Mouse (Mus musculus): ENCODE results near the gene Bod1l. TPM values are rescaled to one million over a fixed set of nuclear protein-coding genes. Genes with fewer than 3 reads are reported as not detected.

Gene Bod1l
- total and polyA plus RNA-seq, 3 experiments, result 20.7 to 472 (median 23.8) TPM

DNA sequence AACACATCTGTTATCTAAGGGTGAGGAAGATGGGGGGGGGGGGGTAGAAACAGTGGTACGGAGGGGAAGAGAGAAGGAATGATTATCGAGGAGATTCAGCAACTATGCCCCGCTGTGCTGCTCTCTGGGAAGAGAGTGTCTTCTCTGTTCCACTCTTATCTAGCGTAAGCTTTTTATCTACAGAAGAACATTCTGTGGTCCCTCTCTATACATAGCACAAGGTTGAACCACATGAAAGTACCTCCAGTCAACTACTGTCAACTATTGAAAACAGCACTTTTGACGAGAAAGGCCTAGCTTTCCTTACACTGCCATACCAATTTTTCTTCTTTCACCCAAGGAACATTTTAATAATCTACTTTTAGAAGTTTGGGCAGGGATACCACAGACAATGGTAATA lies 2.4 kb downstream of the Bod1l start:
- Histone ChIP-seq H3K27me3 (ENCODE audit: control insufficient read depth in 1 of 2, insufficient read depth in 2 of 2, low read length in 2 of 2) (no peaks in the 10 kb centered on the region), H3K9ac (ENCODE audit: control insufficient read depth, low read depth, low read length, poor library complexity, severe bottlenecking) (no peak overlapping the region; the same call in 1 of the 2 replicates), H3K4me3 (ENCODE audit: control insufficient read depth in 1 of 2, insufficient read depth in 1 of 2, low read depth in 2 of 2, low read length in 2 of 2) (peak overlapping the region in 1 of 2 experiments; percentile 86; a peak in 1 of 4 replicates), H3K36me3 (ENCODE audit: control insufficient read depth in 1 of 2, insufficient read depth in 2 of 2, low read length in 2 of 2) (peaks cover 2 to 21% of the 10 kb centered on the region in 2 experiments), H3K9me3 (replicated peaks; ENCODE audit: insufficient read depth, low read length) (no peaks in the 10 kb centered on the region), H3K79me2 (ENCODE audit: control insufficient read depth, insufficient read depth, low read length, poor library complexity) (peaks cover 27% of the 10 kb centered on the region), H3K4me1 (ENCODE audit: control insufficient read depth in 1 of 2, insufficient read depth in 2 of 2, low read length in 2 of 2) (peaks cover 8 to 14% of the 10 kb centered on the region in 2 experiments), H3K27ac (ENCODE audit: control insufficient read depth, low read depth, low read length) (peak overlapping the region; percentile 24; the same call in 1 of the 2 replicates)
- peak; percentile 72 for DNase-seq (ENCODE audit: low read depth, low spot score)
- TF ChIP-seq MAX (IDR thresholded peaks at IDR 0.05; ENCODE audit: low read length), result peak; percentile 39; the same call in 1 of the 2 replicates
- TF ChIP-seq POLR2AphosphoS2 (IDR thresholded peaks at IDR 0.05; ENCODE audit: low read length), result no peak
- no peak for TF ChIP-seq JUND (IDR thresholded peaks at IDR 0.05; ENCODE audit: low read depth, low read length)
- peak; percentile 78 for TF ChIP-seq SIN3A (IDR thresholded peaks at IDR 0.05; ENCODE audit: low read length)
- TF ChIP-seq POLR2A (IDR thresholded peaks at IDR 0.05; ENCODE audit: control insufficient read depth in 1 of 2, insufficient read depth in 1 of 2, low read depth in 1 of 2, low read length in 2 of 2, poor library complexity in 1 of 2), result no peak
- no peak for TF ChIP-seq ZKSCAN1 (IDR thresholded peaks at IDR 0.05; ENCODE audit: low read depth, low read length)
- TF ChIP-seq MYB (IDR thresholded peaks at IDR 0.05; ENCODE audit: low read depth, low read length), result no peak
- TF ChIP-seq ZNF384 (IDR thresholded peaks at IDR 0.05; ENCODE audit: low read depth, low read length), result no peak
- TF ChIP-seq POLR2AphosphoS5 (IDR thresholded peaks at IDR 0.05; ENCODE audit: borderline replicate concordance, low read depth, low read length), result no peak
- TF ChIP-seq MAZ (IDR thresholded peaks at IDR 0.05; ENCODE audit: low read depth, low read length), result no peak
- no peak for TF ChIP-seq KAT2A (conservative IDR thresholded peaks at IDR 0.05; ENCODE audit: low read depth, low read length)
- TF ChIP-seq TBP (IDR thresholded peaks at IDR 0.05; ENCODE audit: low read depth, low read length), result 0 out of 2 replicates have a peak, but pooled peaks have one; percentile 43
- TF ChIP-seq CHD1 (IDR thresholded peaks at IDR 0.05; ENCODE audit: low read depth, low read length), result no peak
- TF ChIP-seq GABPA (IDR thresholded peaks at IDR 0.05; ENCODE audit: low read depth, low read length), result no peak
- no peak for TF ChIP-seq ZMIZ1 (IDR thresholded peaks at IDR 0.05; ENCODE audit: low read depth, low read length)
- TF ChIP-seq CTCF (IDR thresholded peaks at IDR 0.05 in 2 of 3, conservative IDR thresholded peaks at IDR 0.05 in 1 of 3; ENCODE audit: control insufficient read depth in 1 of 3, insufficient read depth in 1 of 3, low read depth in 2 of 3, low read length in 3 of 3, poor library complexity in 1 of 3, severe bottlenecking in 1 of 3), result no peak
- TF ChIP-seq NRF1 (IDR thresholded peaks at IDR 0.05; ENCODE audit: insufficient read depth, low read depth, low read length, poor library complexity, severe bottlenecking), result no peak
- TF ChIP-seq MXI1 (IDR thresholded peaks at IDR 0.05; ENCODE audit: low read depth, low read length), result peak; percentile 76
- no peak for TF ChIP-seq USF2 (IDR thresholded peaks at IDR 0.05; ENCODE audit: borderline replicate concordance in 1 of 2, insufficient read depth in 1 of 2, low read depth in 1 of 2, low read length in 2 of 2)
- no peak for TF ChIP-seq UBTF (IDR thresholded peaks at IDR 0.05; ENCODE audit: borderline replicate concordance, insufficient read depth, low read depth, low read length)
- no peak for TF ChIP-seq ZC3H11A (IDR thresholded peaks at IDR 0.05; ENCODE audit: low read depth, low read length)
- peak; percentile 81; the same call in 1 of the 2 replicates for TF ChIP-seq ETS1 (IDR thresholded peaks at IDR 0.05; ENCODE audit: low read depth, low read length)
- TF ChIP-seq BHLHE40 (IDR thresholded peaks at IDR 0.05; ENCODE audit: borderline replicate concordance, low read depth, low read length), result no peak
- no peak for TF ChIP-seq NELFE (IDR thresholded peaks at IDR 0.05; ENCODE audit: low read depth, low read length)
- TF ChIP-seq E2F4 (IDR thresholded peaks at IDR 0.05; ENCODE audit: borderline replicate concordance, low read depth, low read length), result no peak
- peak; percentile 71 for TF ChIP-seq MEF2A (IDR thresholded peaks at IDR 0.05; ENCODE audit: extremely low read depth, insufficient replicate concordance, low read depth, low read length, poor library complexity, severe bottlenecking)
- TF ChIP-seq MYC (IDR thresholded peaks at IDR 0.05; ENCODE audit: low read depth, low read length), result peak; percentile 77; the same call in 1 of the 2 replicates
- no peak for TF ChIP-seq CHD2 (IDR thresholded peaks at IDR 0.05; ENCODE audit: low read length)
- peak; percentile 98 for TF ChIP-seq GATA1 (IDR thresholded peaks at IDR 0.05; ENCODE audit: low read depth, low read length)
- TF ChIP-seq RAD21 (IDR thresholded peaks at IDR 0.05; ENCODE audit: low read depth, low read length), result no peak
- no peak; the same call in 1 of the 2 replicates for TF ChIP-seq MAFK (IDR thresholded peaks at IDR 0.05; ENCODE audit: borderline replicate concordance, low read depth, low read length)
- TF ChIP-seq USF1 (IDR thresholded peaks at IDR 0.05; ENCODE audit: low read depth, low read length), result no peak
- peak; percentile 81 for TF ChIP-seq TCF12 (IDR thresholded peaks at IDR 0.05; ENCODE audit: low read depth, low read length)
- no peak for TF ChIP-seq SMC3 (IDR thresholded peaks at IDR 0.05; ENCODE audit: low read depth, low read length)
- 0 out of 2 replicates have a peak, but pooled peaks have one; percentile 19 for TF ChIP-seq RCOR1 (IDR thresholded peaks at IDR 0.05; ENCODE audit: low read depth, low read length)
- TF ChIP-seq EP300 (IDR thresholded peaks at IDR 0.05; ENCODE audit: low read depth in 1 of 2, low read length in 2 of 2), result peak; percentile 83 to 87
- 0 out of 2 replicates have a peak, but pooled peaks have one; percentile 32 for TF ChIP-seq HCFC1 (IDR thresholded peaks at IDR 0.05; ENCODE audit: low read depth, low read length)
